Mouse (Mus musculus): ENCODE data around the gene Szrd1. TPM values are rescaled to one million over a fixed set of nuclear protein-coding genes. Genes with fewer than 3 reads are reported as not detected.

Gene Szrd1
- polyA plus RNA-seq, 1 experiment = 8.2 TPM

DNA sequence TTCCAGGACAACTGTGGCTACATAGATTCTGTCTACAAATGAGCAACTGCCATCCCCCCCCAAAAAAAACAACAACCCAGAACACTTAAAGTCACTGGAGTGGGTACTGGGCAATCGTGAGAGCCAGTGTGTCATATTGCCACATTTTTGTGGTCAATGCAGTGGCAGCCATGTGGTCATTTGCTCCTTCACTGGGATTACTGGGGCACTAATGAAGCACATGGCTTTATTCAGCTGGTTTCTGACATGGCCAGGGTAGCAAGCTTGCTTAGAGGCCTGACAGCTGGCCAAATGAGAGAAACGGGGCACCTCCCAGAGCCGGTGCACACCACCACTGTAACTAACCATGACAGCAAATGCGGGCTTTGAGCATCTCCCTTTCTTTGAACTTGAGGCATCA lies 38.9 kb upstream of the Szrd1 start:
- Histone ChIP-seq H3K36me3 (ENCODE audit: control insufficient read depth, insufficient read depth, low read length) (no peaks in the 10 kb centered on the region; the same call in 1 of the 2 replicates), H3K4me1 (ENCODE audit: control insufficient read depth, insufficient read depth, low read length) (peaks cover 2% of the 10 kb centered on the region; the same call in 1 of the 2 replicates), H3K27ac (ENCODE audit: control insufficient read depth, insufficient read depth, low read depth, low read length) (no peak overlapping the region), H3K4me3 (ENCODE audit: control insufficient read depth, low read depth, low read length) (no peak overlapping the region), H3K27me3 (ENCODE audit: control insufficient read depth, insufficient read depth, low read length) (no peaks in the 10 kb centered on the region)
- TF ChIP-seq POLR2A (IDR thresholded peaks at IDR 0.05; ENCODE audit: control insufficient read depth, low read depth, low read length) = no peak

GRCm38 (mm10) chr4:141176328-141176838 lies 36.8 kb upstream of the Szrd1 start:
- TF ChIP-seq CTCF (IDR thresholded peaks at IDR 0.05; ENCODE audit: control insufficient read depth, insufficient read depth, insufficient replicate concordance, low read depth, low read length) (no peak), POLR2A (IDR thresholded peaks at IDR 0.05; ENCODE audit: control insufficient read depth, low read depth, low read length) (no peak)
- no peaks in the 10 kb centered on the region for H3K27me3 ChIP-seq (ENCODE audit: control insufficient read depth, insufficient read depth, low read length)

GRCm38 (mm10) chr4:141175783-141176182 lies 36.2 kb upstream of the Szrd1 start:
- peak overlapping the region; percentile 51 for H3K27ac ChIP-seq (ENCODE audit: control insufficient read depth, insufficient read depth, low read depth, low read length)

More at GRCm38 (mm10) chr4:141176328-141176838, 36.8 kb upstream of the Szrd1 start:
- no peaks in the 10 kb centered on the region; the same call in 1 of the 2 replicates for H3K36me3 ChIP-seq (ENCODE audit: control insufficient read depth, insufficient read depth, low read length)
- peak overlapping the region; percentile 51 for H3K27ac ChIP-seq (ENCODE audit: control insufficient read depth, insufficient read depth, low read depth, low read length)
- H3K4me3 ChIP-seq (ENCODE audit: control insufficient read depth, low read depth, low read length) = no peak overlapping the region
- H3K4me1 ChIP-seq (ENCODE audit: control insufficient read depth, insufficient read depth, low read length) = peaks cover 2% of the 10 kb centered on the region; the same call in 1 of the 2 replicates

GRCm38 (mm10) chr4:141172121-141172520 lies 32.5 kb upstream of the Szrd1 start:
- Histone ChIP-seq H3K27ac (ENCODE audit: control insufficient read depth, insufficient read depth, low read depth, low read length) (no peak overlapping the region), H3K4me1 (ENCODE audit: control insufficient read depth, insufficient read depth, low read length) (peaks cover 2% of the 10 kb centered on the region; the same call in 1 of the 2 replicates), H3K36me3 (ENCODE audit: control insufficient read depth, insufficient read depth, low read length) (no peaks in the 10 kb centered on the region; the same call in 1 of the 2 replicates), H3K4me3 (ENCODE audit: control insufficient read depth, low read depth, low read length) (no peak overlapping the region), H3K27me3 (ENCODE audit: control insufficient read depth, insufficient read depth, low read length) (no peaks in the 10 kb centered on the region)
- TF ChIP-seq POLR2A (IDR thresholded peaks at IDR 0.05; ENCODE audit: control insufficient read depth, low read depth, low read length) = no peak
- TF ChIP-seq CTCF (IDR thresholded peaks at IDR 0.05; ENCODE audit: control insufficient read depth, insufficient read depth, insufficient replicate concordance, low read depth, low read length) = no peak

More at GRCm38 (mm10) chr4:141175783-141176182, 36.2 kb upstream of the Szrd1 start:
- Histone ChIP-seq H3K27me3 (ENCODE audit: control insufficient read depth, insufficient read depth, low read length) (no peaks in the 10 kb centered on the region), H3K4me3 (ENCODE audit: control insufficient read depth, low read depth, low read length) (no peak overlapping the region), H3K36me3 (ENCODE audit: control insufficient read depth, insufficient read depth, low read length) (no peaks in the 10 kb centered on the region; the same call in 1 of the 2 replicates), H3K4me1 (ENCODE audit: control insufficient read depth, insufficient read depth, low read length) (peaks cover 2% of the 10 kb centered on the region; the same call in 1 of the 2 replicates)
- TF ChIP-seq CTCF (IDR thresholded peaks at IDR 0.05; ENCODE audit: control insufficient read depth, insufficient read depth, insufficient replicate concordance, low read depth, low read length) (no peak), POLR2A (IDR thresholded peaks at IDR 0.05; ENCODE audit: control insufficient read depth, low read depth, low read length) (no peak)

GRCm38 (mm10) chr4:141167156-141167555 lies 27.6 kb upstream of the Szrd1 start:
- Histone ChIP-seq H3K36me3 (ENCODE audit: control insufficient read depth, insufficient read depth, low read length) (no peaks in the 10 kb centered on the region; the same call in 1 of the 2 replicates), H3K4me1 (ENCODE audit: control insufficient read depth, insufficient read depth, low read length) (no peaks in the 10 kb centered on the region), H3K27ac (ENCODE audit: control insufficient read depth, insufficient read depth, low read depth, low read length) (no peak overlapping the region), H3K4me3 (ENCODE audit: control insufficient read depth, low read depth, low read length) (no peak overlapping the region), H3K27me3 (ENCODE audit: control insufficient read depth, insufficient read depth, low read length) (no peaks in the 10 kb centered on the region)
- TF ChIP-seq CTCF (IDR thresholded peaks at IDR 0.05; ENCODE audit: control insufficient read depth, insufficient read depth, insufficient replicate concordance, low read depth, low read length) (no peak), POLR2A (IDR thresholded peaks at IDR 0.05; ENCODE audit: control insufficient read depth, low read depth, low read length) (no peak)

DNA sequence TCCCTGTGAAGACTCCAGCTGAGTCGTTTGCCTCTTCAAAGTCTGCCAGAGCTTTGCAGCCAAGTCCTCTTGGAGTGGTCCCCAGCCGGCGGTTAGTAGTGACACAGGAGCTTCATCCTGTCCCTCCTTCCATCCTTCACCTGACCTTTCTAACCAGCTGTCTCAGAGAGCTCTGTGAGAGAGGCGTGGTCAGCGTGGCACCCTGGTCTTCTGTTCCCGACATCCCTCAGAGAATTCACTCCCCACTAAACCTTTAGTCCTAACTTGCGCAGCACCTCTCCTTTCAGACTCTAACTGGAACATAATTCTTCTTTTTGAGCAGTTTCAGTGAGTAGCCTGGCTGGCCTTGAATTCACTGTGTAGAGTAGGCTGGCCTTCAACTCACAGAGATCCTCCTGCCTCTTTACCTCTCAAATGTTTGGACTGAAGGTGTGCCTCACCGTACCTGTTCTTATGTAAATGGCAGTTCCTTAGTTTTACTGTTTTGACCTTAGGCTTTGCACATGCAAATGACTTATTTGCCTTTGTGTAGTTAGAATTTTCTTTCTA lies 26.2 kb upstream of the Szrd1 start:
- no peaks in the 10 kb centered on the region for H3K4me1 ChIP-seq (ENCODE audit: control insufficient read depth, insufficient read depth, low read length)
- H3K36me3 ChIP-seq (ENCODE audit: control insufficient read depth, insufficient read depth, low read length) = no peaks in the 10 kb centered on the region
- H3K4me3 ChIP-seq (ENCODE audit: control insufficient read depth, low read depth, low read length) = no peak overlapping the region
- TF ChIP-seq CTCF (IDR thresholded peaks at IDR 0.05; ENCODE audit: control insufficient read depth, insufficient read depth, insufficient replicate concordance, low read depth, low read length) = no peak
- TF ChIP-seq POLR2A (IDR thresholded peaks at IDR 0.05; ENCODE audit: control insufficient read depth, low read depth, low read length) = no peak
- no peak overlapping the region for H3K27ac ChIP-seq (ENCODE audit: control insufficient read depth, insufficient read depth, low read depth, low read length)
- H3K27me3 ChIP-seq (ENCODE audit: control insufficient read depth, insufficient read depth, low read length) = no peaks in the 10 kb centered on the region

DNA sequence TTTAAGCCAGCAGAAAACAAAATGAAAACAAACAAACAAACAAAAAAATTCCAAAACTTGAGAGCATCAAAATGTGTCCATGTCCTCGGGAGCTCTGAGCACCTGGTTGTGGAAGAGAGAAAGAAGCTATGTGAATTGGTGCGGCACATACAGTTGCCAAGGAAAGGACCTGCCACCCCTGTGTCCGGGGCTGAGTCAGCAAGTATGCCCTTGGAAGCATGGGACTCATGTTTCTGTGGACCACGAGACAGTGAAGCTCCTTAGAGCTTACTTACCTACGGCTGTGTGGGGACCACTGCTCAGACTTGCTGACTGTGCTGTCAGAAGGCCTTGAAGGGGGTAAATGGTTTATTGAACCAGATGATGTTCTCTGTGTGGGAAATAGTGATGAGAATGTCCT lies 24.2 kb upstream of the Szrd1 start:
- Histone ChIP-seq H3K27ac (ENCODE audit: control insufficient read depth, insufficient read depth, low read depth, low read length) (no peak overlapping the region), H3K4me1 (ENCODE audit: control insufficient read depth, insufficient read depth, low read length) (no peaks in the 10 kb centered on the region), H3K4me3 (ENCODE audit: control insufficient read depth, low read depth, low read length) (no peak overlapping the region), H3K36me3 (ENCODE audit: control insufficient read depth, insufficient read depth, low read length) (no peaks in the 10 kb centered on the region), H3K27me3 (ENCODE audit: control insufficient read depth, insufficient read depth, low read length) (no peaks in the 10 kb centered on the region)
- no peak for TF ChIP-seq POLR2A (IDR thresholded peaks at IDR 0.05; ENCODE audit: control insufficient read depth, low read depth, low read length)
- TF ChIP-seq CTCF (IDR thresholded peaks at IDR 0.05; ENCODE audit: control insufficient read depth, insufficient read depth, insufficient replicate concordance, low read depth, low read length) = no peak
